Mouse (Mus musculus): ENCODE data around the gene Olfr486.
"Not testable (repeated sequence)": the region's sequence is repeated elsewhere in the genome, so short reads cannot be mapped to it uniquely, and the experiment has no call there.

GRCm38 (mm10) chr7:108191196-108191595 lies 18.7 kb upstream of the Olfr486 start:
- TF ChIP-seq POU5F1 (IDR thresholded peaks at IDR 0.05; ENCODE audit: borderline replicate concordance, low read length); CTCF (conservative IDR thresholded peaks at IDR 0.05; ENCODE audit: low read length); NANOG (IDR thresholded peaks at IDR 0.05; ENCODE audit: borderline replicate concordance, low read length): not testable (repeated sequence)

Measured in E14TG2a.4 (cell line).